Comparison of ENCODE assay signal across 13 mouse cellular contexts in the genomic region with DNA sequence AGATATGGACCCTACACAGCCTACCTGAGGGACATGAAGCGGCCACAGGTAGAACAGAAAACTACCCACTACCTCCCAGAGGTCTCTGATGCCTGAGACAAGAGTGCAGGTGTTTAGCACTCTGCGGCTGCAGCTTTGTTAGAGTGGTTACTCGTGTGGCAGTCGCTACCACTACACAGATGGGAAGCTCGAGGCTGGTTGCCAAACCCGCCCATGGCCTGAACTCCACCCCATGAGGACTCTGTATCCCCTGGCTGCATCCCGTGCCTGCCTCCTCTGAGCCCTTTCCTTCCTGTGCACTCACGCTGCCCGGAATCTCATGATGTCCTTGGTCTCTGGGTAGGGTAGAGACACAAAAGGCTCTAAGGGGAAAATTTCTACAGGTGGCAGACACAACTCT.
DNase-seq lines count a peak whose midpoint lies in the region.
"Had no signal": no experiment of that assay in that cellular context is flagged by ENCODE, and none has a peak within 500 bp of the region (broad histone marks: within the 10 kb centered on the region; RNA-seq: fewer than 3 reads in every experiment).

No protein-coding gene starts in this region.

- peak; percentile 55 for DNase-seq in layer of hippocampus, adult 11-12 months (ENCODE audit: low spot score)
- DNase-seq in layer of hippocampus, postnatal 25 days (ENCODE audit: extremely low spot score in 1 of 2, low spot score in 1 of 2), result no peak
- DNase-seq in layer of hippocampus, adult 9-11 months, result peak; percentile 62
- DNase-seq in layer of hippocampus, adult 8-10 months (ENCODE audit: low spot score in 2 of 2), result no peak
- DNase-seq in brain, adult 2 months (ENCODE audit: low read depth, low spot score), result peak; percentile 46
- DNase-seq: adrenal gland, adult 8-10 months; adrenal gland, postnatal 14 days; adrenal gland, postnatal 36 days; B cell, adult 2 months; cerebellum, adult 11 months; cerebellum, adult 18-20 months; cerebellum, adult 8-10 months; forebrain, postnatal 0 days had no signal

Comparison
In these comparisons a context has a peak if more than half of its experiments do, and no peak if none do; other contexts are left out.
1. DNase-seq: peak in layer of hippocampus, adult 11-12 months (single experiment), layer of hippocampus, adult 9-11 months (single experiment) and brain, adult 2 months (single experiment); none in layer of hippocampus, postnatal 25 days (0 of 2) and layer of hippocampus, adult 8-10 months (0 of 2).